Mouse (Mus musculus) liver, adult 2 months (tissue): ENCODE data around the gene Rundc3a.

Experiments used
- CTCF ChIP-seq: fragments of 200-500 bp; IDR thresholded peaks from 2 replicates; pipeline ENCODE4 v1.5.1; 2011; ENCODE audit warnings: low read depth, low read length, control low read depth
- POLR2A ChIP-seq: fragments of 200-500 bp; IDR thresholded peaks from 2 replicates; pipeline ENCODE4 v1.6.1; 2011; ENCODE audit warnings: low read length, control low read depth; ENCODE audit not compliant: insufficient read depth; ENCODE audit errors: extremely low read depth

GRCm38 (mm10) chr11:102444321-102444720, 51.1 kb downstream of the Rundc3a start:
- TF ChIP-seq POLR2A (no peak), CTCF (no peak)
